Comparison of ENCODE assay signal across 19 mouse cellular contexts in the genomic region with DNA sequence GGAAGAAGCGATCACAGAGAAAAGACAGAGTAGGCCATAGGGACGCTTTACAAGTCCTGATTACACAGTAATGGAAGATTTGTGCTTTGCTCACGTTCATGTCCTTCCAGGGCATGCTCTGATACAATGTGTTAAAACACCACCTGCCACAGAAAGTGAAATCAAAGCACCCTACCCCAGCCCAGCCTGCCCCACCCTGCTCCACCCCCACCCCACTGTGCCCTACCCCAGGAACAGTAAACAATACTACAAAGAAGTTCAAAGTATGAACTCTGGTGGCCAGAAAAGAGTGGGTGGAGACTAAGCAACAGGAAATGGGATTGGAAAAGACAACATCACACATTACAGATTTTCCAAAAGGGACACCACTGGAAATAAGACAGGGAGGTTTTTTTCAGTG.
DNase-seq lines count a peak whose midpoint lies in the region; ATAC-seq and TF ChIP-seq lines count a peak whose summit lies in the region.
"Had no signal": no experiment of that assay in that cellular context is flagged by ENCODE, and none has a peak within 500 bp of the region (broad histone marks: within the 10 kb centered on the region; RNA-seq: fewer than 3 reads in every experiment).

No protein-coding gene starts in this region.

- no peak overlapping the region for H3K4me3 ChIP-seq in heart, embryonic 10.5 days
- H3K4me3 ChIP-seq in heart, postnatal 0 days (ENCODE audit: low read depth, low read length) = no peak overlapping the region
- H3K4me3 ChIP-seq in small intestine, adult 2 months (ENCODE audit: low read depth, low read length) = no peak overlapping the region
- H3K4me3 ChIP-seq: forebrain, embryonic 10.5 days; hindbrain, embryonic 12.5 days; midbrain, embryonic 13.5 days had no signal

- WGBS in heart, embryonic 10.5 days = 67% methylated on average over 3 of the region's 3 CpGs
- 86% methylated on average over 3 of the region's 3 CpGs for WGBS in heart, postnatal 0 days
- WGBS in small intestine, adult 2 months = 28% methylated on average over 3 of the region's 3 CpGs

- no peak for ATAC-seq in heart, postnatal 0 days (ENCODE audit: insufficient read depth, low read depth)
- no peak for ATAC-seq in megakaryocyte-erythroid progenitor cell, adult 5-6 weeks (replicated peaks; ENCODE audit: low FRiP score, low TSS enrichment, poor library complexity, severe bottlenecking)
- ATAC-seq: forebrain, embryonic 16.5 days; midbrain, embryonic 13.5 days had no signal

- H3K9me3 ChIP-seq in heart, embryonic 10.5 days = no peaks in the 10 kb centered on the region
- no peaks in the 10 kb centered on the region for H3K9me3 ChIP-seq in heart, postnatal 0 days (replicated peaks; ENCODE audit: control insufficient read depth, low read length)
- H3K9me3 ChIP-seq: forebrain, embryonic 10.5 days; hindbrain, embryonic 12.5 days; midbrain, embryonic 13.5 days had no signal

- no peak for DNase-seq in heart, embryonic 10.5 days (ENCODE audit: low spot score)
- no peak for DNase-seq in heart, postnatal 36 days
- DNase-seq in heart, postnatal 0 days (ENCODE audit: low spot score) = peak; percentile 38
- DNase-seq in heart, adult 8-10 months (ENCODE audit: low spot score) = no peak
- DNase-seq in ZHBTc4 (ENCODE audit: low read depth, low spot score) = peak; percentile 46
- no peak for DNase-seq in kidney, adult 8-10 months
- DNase-seq: cerebellum, adult 11 months; cerebellum, adult 9-11 months; gastrocnemius, postnatal 10 days; kidney, adult 2 months; kidney, postnatal 14 days; lung, embryonic 14.5 days; thymus, postnatal 25 days had no signal

- no peak for TF ChIP-seq EP300 in heart, postnatal 0 days (IDR thresholded peaks at IDR 0.05; ENCODE audit: low read depth)

- no peak overlapping the region for H3K9ac ChIP-seq in heart, postnatal 0 days (replicated peaks; ENCODE audit: low read depth, low read length)
- H3K9ac ChIP-seq: hindbrain, embryonic 12.5 days; lung, embryonic 14.5 days; midbrain, embryonic 13.5 days had no signal

- intact Hi-C loops in heart, postnatal 36 days (cut with DNase I) = no loop called here

- H3K4me2 ChIP-seq in heart, postnatal 0 days (ENCODE audit: low read depth, low read length) = no peak overlapping the region
- H3K4me2 ChIP-seq: hindbrain, embryonic 12.5 days; lung, embryonic 14.5 days; midbrain, embryonic 13.5 days had no signal

- TF ChIP-seq POLR2A in small intestine, adult 2 months (IDR thresholded peaks at IDR 0.05; ENCODE audit: low read depth, low read length) = no peak

- no peak for TF ChIP-seq CTCF in heart, postnatal 0 days (IDR thresholded peaks at IDR 0.05; ENCODE audit: low read depth)
- TF ChIP-seq CTCF in small intestine, adult 2 months (IDR thresholded peaks at IDR 0.05; ENCODE audit: extremely low read depth, insufficient read length, insufficient replicate concordance, low read depth, low read length) = no peak

- peaks cover 85% of the 10 kb centered on the region for H3K36me3 ChIP-seq in heart, embryonic 10.5 days
- peaks cover 61% of the 10 kb centered on the region for H3K36me3 ChIP-seq in heart, postnatal 0 days (replicated peaks; ENCODE audit: control insufficient read depth, insufficient read depth, low read length)
- H3K36me3 ChIP-seq in small intestine, adult 2 months (ENCODE audit: control insufficient read depth, insufficient read depth, low read length) = peaks cover 31% of the 10 kb centered on the region

- no peaks in the 10 kb centered on the region for H3K27me3 ChIP-seq in heart, embryonic 10.5 days (ENCODE audit: insufficient read depth, poor library complexity, severe bottlenecking)
- H3K27me3 ChIP-seq in heart, postnatal 0 days (ENCODE audit: control insufficient read depth, insufficient read depth, low read length) = no peaks in the 10 kb centered on the region
- no peaks in the 10 kb centered on the region for H3K27me3 ChIP-seq in small intestine, adult 2 months (ENCODE audit: control insufficient read depth, insufficient read depth, low read length)
- H3K27me3 ChIP-seq: hindbrain, embryonic 12.5 days; midbrain, embryonic 13.5 days had no signal

- H3K27ac ChIP-seq in heart, embryonic 10.5 days = 0 out of 2 replicates have a peak overlapping the region, but pooled peaks have one; percentile 32
- no peak overlapping the region for H3K27ac ChIP-seq in heart, postnatal 0 days (ENCODE audit: low read depth)
- H3K27ac ChIP-seq in small intestine, adult 2 months (ENCODE audit: insufficient read depth, low read depth, low read length) = peak overlapping the region; percentile 62
- H3K27ac ChIP-seq: forebrain, embryonic 10.5 days; hindbrain, embryonic 12.5 days; midbrain, embryonic 13.5 days had no signal

- peaks cover 23% of the 10 kb centered on the region for H3K4me1 ChIP-seq in heart, embryonic 10.5 days
- no peaks in the 10 kb centered on the region for H3K4me1 ChIP-seq in heart, postnatal 0 days (ENCODE audit: control insufficient read depth, insufficient read depth)
- H3K4me1 ChIP-seq in small intestine, adult 2 months (ENCODE audit: control insufficient read depth, insufficient read depth, insufficient read length, low read length) = peaks cover 21% of the 10 kb centered on the region; the same call in 1 of the 2 replicates

Comparison
In these comparisons a context has a peak if more than half of its experiments do, and no peak if none do; other contexts are left out.
1. DNase-seq: peak in heart, postnatal 0 days (single experiment) and ZHBTc4 (single experiment); none in heart, embryonic 10.5 days (single experiment), heart, postnatal 36 days (0 of 2), heart, adult 8-10 months (single experiment) and kidney, adult 8-10 months (0 of 2).